Mouse (Mus musculus) MEL (cell line): ENCODE results near the gene Sorbs1. TPM values are rescaled to one million over a fixed set of nuclear protein-coding genes. Genes with fewer than 3 reads are reported as not detected.

Source experiments
- DNase-seq: peaks from one replicate; pipeline ENCODE4 v3.0.0; 2011; ENCODE audit warnings: low read depth, low spot score
- H3K27ac ChIP-seq: 2 replicates; pipeline ENCODE4 v1.5.1; 2012; ENCODE audit warnings: low read depth, mild to moderate bottlenecking, control low read depth, low read length, moderate library complexity; ENCODE audit not compliant: control insufficient read depth
- H3K27me3 ChIP-seq, 2 experiments: fragments of 150-350 bp in 1 of 2; sonication (generic) in 1 of 2; 2 replicates each; pipeline ENCODE4 v1.6.1; 2012; ENCODE audit warnings: low read length in 2 of 2, mild to moderate bottlenecking in 2 of 2, improper control_type of control experiment in 1 of 2, moderate library complexity in 1 of 2; ENCODE audit not compliant: insufficient read depth in 2 of 2, control insufficient read depth in 1 of 2
- H3K36me3 ChIP-seq, 2 experiments: 2 replicates each; pipeline ENCODE4 v1.6.1; 2012 to 2014; ENCODE audit warnings: low read length in 2 of 2, improper control_type of control experiment in 1 of 2, inconsistent platforms in 1 of 2, mild to moderate bottlenecking in 1 of 2; ENCODE audit not compliant: insufficient read depth in 2 of 2, control insufficient read depth in 1 of 2
- H3K4me1 ChIP-seq, 2 experiments: fragments of 150-350 bp in 1 of 2; sonication (generic) in 1 of 2; 2 replicates each; pipeline ENCODE4 v1.6.1; 2012; ENCODE audit warnings: low read length in 2 of 2, improper control_type of control experiment in 1 of 2, mild to moderate bottlenecking in 1 of 2; ENCODE audit not compliant: insufficient read depth in 2 of 2, control insufficient read depth in 1 of 2
- H3K4me3 ChIP-seq, 2 experiments: fragments of 150-350 bp in 1 of 2; sonication (generic) in 1 of 2; 2 replicates each; pipeline ENCODE4 v1.5.1; 2012; ENCODE audit warnings: low read depth in 2 of 2, low read length in 2 of 2, mild to moderate bottlenecking in 2 of 2, moderate library complexity in 2 of 2, control low read depth in 1 of 2, improper control_type of control experiment in 1 of 2; ENCODE audit not compliant: control insufficient read depth in 1 of 2, insufficient read depth in 1 of 2
- H3K79me2 ChIP-seq: 2 replicates; pipeline ENCODE4 v1.6.1; 2012; ENCODE audit warnings: mild to moderate bottlenecking, low read length, moderate library complexity; ENCODE audit not compliant: control insufficient read depth, poor library complexity, insufficient read depth
- H3K9ac ChIP-seq: 2 replicates; pipeline ENCODE4 v1.6.1; 2012; ENCODE audit warnings: low read depth, mild to moderate bottlenecking, control low read depth, low read length, moderate library complexity; ENCODE audit not compliant: control insufficient read depth, poor library complexity, severe bottlenecking
- H3K9me3 ChIP-seq: fragments of 150-350 bp; sonication (generic); replicated peaks from 2 replicates; pipeline ENCODE4 v1.6.1; 2012; ENCODE audit warnings: mild to moderate bottlenecking, low read length, improper control_type of control experiment, moderate library complexity; ENCODE audit not compliant: insufficient read depth
- BHLHE40 ChIP-seq: IDR thresholded peaks from 2 replicates; pipeline ENCODE4 v1.6.1; 2012; ENCODE audit warnings: low read depth, mild to moderate bottlenecking, inconsistent platforms, low read length, improper control_type of control experiment, borderline replicate concordance
- CHD1 ChIP-seq: IDR thresholded peaks from 2 replicates; pipeline ENCODE4 v1.6.1; 2012; ENCODE audit warnings: low read depth, mild to moderate bottlenecking, inconsistent platforms, low read length, improper control_type of control experiment
- CHD2 ChIP-seq: IDR thresholded peaks from 2 replicates; pipeline ENCODE4 v1.6.1; 2011; ENCODE audit warnings: low read length, improper control_type of control experiment
- CTCF ChIP-seq, 3 experiments: IDR thresholded peaks in 2 of 3; conservative IDR thresholded peaks in 1 of 3; 2 replicates each; pipeline ENCODE4 v1.5.1; 2011 to 2012; ENCODE audit warnings: low read length in 3 of 3, low read depth in 2 of 3, mild to moderate bottlenecking in 2 of 3, improper control_type of control experiment in 1 of 3, inconsistent platforms in 1 of 3, mixed read lengths in 1 of 3, moderate library complexity in 1 of 3; ENCODE audit not compliant: control insufficient read depth in 1 of 3, insufficient read depth in 1 of 3, poor library complexity in 1 of 3, severe bottlenecking in 1 of 3
- E2F4 ChIP-seq: IDR thresholded peaks from 2 replicates; pipeline ENCODE4 v1.6.1; 2011; ENCODE audit warnings: low read depth, low read length, improper control_type of control experiment, borderline replicate concordance
- JUND ChIP-seq: IDR thresholded peaks from 2 replicates; pipeline ENCODE4 v1.6.1; 2011; ENCODE audit warnings: low read depth, mild to moderate bottlenecking, improper control_type of control experiment, low read length
- MAFK ChIP-seq: IDR thresholded peaks from 2 replicates; pipeline ENCODE4 v1.6.1; 2011; ENCODE audit warnings: low read depth, mild to moderate bottlenecking, low read length, improper control_type of control experiment, borderline replicate concordance
- MAX ChIP-seq: IDR thresholded peaks from 2 replicates; pipeline ENCODE4 v1.6.1; 2011; ENCODE audit warnings: low read length, improper control_type of control experiment
- MEF2A ChIP-seq: IDR thresholded peaks from 2 replicates; pipeline ENCODE4 v1.6.1; 2014; ENCODE audit warnings: low read depth, mild to moderate bottlenecking, inconsistent platforms, low read length, improper control_type of control experiment; ENCODE audit not compliant: poor library complexity, insufficient replicate concordance, severe bottlenecking; ENCODE audit errors: extremely low read depth
- MYC ChIP-seq: IDR thresholded peaks from 2 replicates; pipeline ENCODE4 v1.6.1; 2011; ENCODE audit warnings: low read depth, mild to moderate bottlenecking, low read length, improper control_type of control experiment, moderate library complexity
- NRF1 ChIP-seq: IDR thresholded peaks from 2 replicates; pipeline ENCODE4 v1.6.1; 2014; ENCODE audit warnings: low read depth, mild to moderate bottlenecking, inconsistent platforms, low read length, improper control_type of control experiment, moderate library complexity; ENCODE audit not compliant: poor library complexity, insufficient read depth, severe bottlenecking
- POLR2A ChIP-seq, 2 experiments: IDR thresholded peaks; 2 replicates each; pipeline ENCODE4 v1.6.1; 2011 to 2012; ENCODE audit warnings: low read length in 2 of 2, mild to moderate bottlenecking in 2 of 2, control low read depth in 1 of 2, improper control_type of control experiment in 1 of 2, low read depth in 1 of 2, moderate library complexity in 1 of 2; ENCODE audit not compliant: control insufficient read depth in 1 of 2, insufficient read depth in 1 of 2, poor library complexity in 1 of 2
- POLR2AphosphoS2 ChIP-seq: IDR thresholded peaks from 2 replicates; pipeline ENCODE4 v1.6.1; 2011; ENCODE audit warnings: low read length, improper control_type of control experiment
- POLR2AphosphoS5 ChIP-seq: IDR thresholded peaks from 2 replicates; pipeline ENCODE4 v1.6.1; 2012; ENCODE audit warnings: low read depth, borderline replicate concordance, mild to moderate bottlenecking, inconsistent platforms, low read length, moderate library complexity, mixed read lengths
- RAD21 ChIP-seq: IDR thresholded peaks from 2 replicates; pipeline ENCODE4 v1.6.1; 2011; ENCODE audit warnings: mild to moderate bottlenecking, low read depth, low read length, improper control_type of control experiment
- RCOR1 ChIP-seq: IDR thresholded peaks from 2 replicates; pipeline ENCODE4 v1.6.1; 2012; ENCODE audit warnings: low read depth, mild to moderate bottlenecking, inconsistent platforms, low read length, improper control_type of control experiment
- TCF12 ChIP-seq: IDR thresholded peaks from 2 replicates; pipeline ENCODE4 v1.6.1; 2014; ENCODE audit warnings: low read depth, mild to moderate bottlenecking, inconsistent platforms, low read length, improper control_type of control experiment, moderate library complexity
- USF2 ChIP-seq, 2 experiments: IDR thresholded peaks; 2 replicates each; pipeline ENCODE4 v1.6.1; 2011 to 2012; ENCODE audit warnings: improper control_type of control experiment in 2 of 2, low read length in 2 of 2, borderline replicate concordance in 1 of 2, inconsistent platforms in 1 of 2, low read depth in 1 of 2, mild to moderate bottlenecking in 1 of 2; ENCODE audit not compliant: insufficient read depth in 1 of 2
- ZC3H11A ChIP-seq: IDR thresholded peaks from 2 replicates; pipeline ENCODE4 v1.6.1; 2012; ENCODE audit warnings: low read depth, mild to moderate bottlenecking, inconsistent platforms, low read length, improper control_type of control experiment
- ZMIZ1 ChIP-seq: IDR thresholded peaks from 2 replicates; pipeline ENCODE4 v1.6.1; 2012; ENCODE audit warnings: low read depth, mild to moderate bottlenecking, inconsistent platforms, low read length, improper control_type of control experiment, moderate library complexity
- polyA plus RNA-seq, 2 experiments: library from polyadenylated mRNA; stranded (reverse) in 1 of 2; unstranded in 1 of 2; fragments of >175 nt in 1 of 2; fragments of >200 nt in 1 of 2; gene quantifications; 2 replicates each; pipeline versions ENCODE4 v1.2.1 to v1.2.4; 2012; ENCODE audit warnings: low replicate concordance in 2 of 2, low read depth in 1 of 2; ENCODE audit not compliant: insufficient read length in 2 of 2, insufficient read depth in 1 of 2, missing spikeins in 1 of 2
- total RNA-seq: library from RNA; depleted of rRNA; stranded (reverse); fragments of 300-350 nt; gene quantifications from 2 replicates; pipeline ENCODE4 v1.2.3, GENCODE M21; 2012

The Sorbs1 gene
- total and polyA plus RNA-seq, 3 experiments, result 1.3 to 5.3 TPM; not detected in 1

DNA sequence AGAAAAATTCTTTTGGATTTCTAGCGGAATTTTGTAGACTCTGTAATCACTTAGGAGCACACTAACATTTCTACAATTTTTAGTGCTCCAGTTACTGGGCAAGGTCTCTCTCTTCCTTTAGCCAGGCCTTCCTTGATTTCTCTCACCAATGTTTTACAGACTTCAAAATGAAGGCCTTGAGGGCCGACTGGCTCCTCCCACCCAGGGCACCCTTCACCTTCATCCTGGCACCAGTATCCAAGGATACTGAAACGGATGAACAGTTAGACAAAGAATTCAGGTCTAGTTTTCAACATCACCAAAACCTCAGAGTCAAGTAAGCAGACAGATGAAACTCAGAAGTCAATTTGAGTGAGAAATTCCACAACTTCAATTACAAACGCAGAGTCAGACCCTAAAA is 109.6 kb downstream of the Sorbs1 start:
- no peak for DNase-seq
- H3K4me1 ChIP-seq, result 0 out of 4 replicates have a peak, but pooled peaks cover 0 to 5% of the 10 kb centered on the region in 2 experiments
- no peaks in the 10 kb centered on the region for H3K36me3 ChIP-seq
- TF ChIP-seq ZC3H11A (no peak), TCF12 (no peak), POLR2AphosphoS2 (no peak), POLR2AphosphoS5 (no peak), USF2 (IDR thresholded peaks at IDR 0.05; ENCODE audit: borderline replicate concordance in 1 of 2, insufficient read depth in 1 of 2, low read depth in 1 of 2, low read length in 2 of 2) (no peak), CTCF (IDR thresholded peaks at IDR 0.05 in 2 of 3, conservative IDR thresholded peaks at IDR 0.05 in 1 of 3; ENCODE audit: control insufficient read depth in 1 of 3, insufficient read depth in 1 of 3, low read depth in 2 of 3, low read length in 3 of 3, poor library complexity in 1 of 3, severe bottlenecking in 1 of 3) (no peak), MAX (no peak), ZMIZ1 (no peak), MEF2A (no peak), MYC (no peak), RAD21 (no peak), MAFK (no peak), NRF1 (no peak), E2F4 (no peak), RCOR1 (no peak), CHD2 (no peak), CHD1 (no peak), POLR2A (IDR thresholded peaks at IDR 0.05; ENCODE audit: control insufficient read depth in 1 of 2, insufficient read depth in 1 of 2, low read depth in 1 of 2, low read length in 2 of 2, poor library complexity in 1 of 2) (no peak), JUND (no peak), BHLHE40 (no peak)
- no peaks in the 10 kb centered on the region for H3K9me3 ChIP-seq
- no peaks in the 10 kb centered on the region for H3K79me2 ChIP-seq
- H3K27me3 ChIP-seq, result no peaks in the 10 kb centered on the region
- H3K4me3 ChIP-seq, result no peak overlapping the region
- H3K9ac ChIP-seq, result no peak overlapping the region
- H3K27ac ChIP-seq, result no peak overlapping the region
